Mouse (Mus musculus): ENCODE measurements around the gene Gm10961.
A peak's percentile ranks its signal among the peaks of the same experiment; 100 is the strongest.

The Gm10961 gene

DNA sequence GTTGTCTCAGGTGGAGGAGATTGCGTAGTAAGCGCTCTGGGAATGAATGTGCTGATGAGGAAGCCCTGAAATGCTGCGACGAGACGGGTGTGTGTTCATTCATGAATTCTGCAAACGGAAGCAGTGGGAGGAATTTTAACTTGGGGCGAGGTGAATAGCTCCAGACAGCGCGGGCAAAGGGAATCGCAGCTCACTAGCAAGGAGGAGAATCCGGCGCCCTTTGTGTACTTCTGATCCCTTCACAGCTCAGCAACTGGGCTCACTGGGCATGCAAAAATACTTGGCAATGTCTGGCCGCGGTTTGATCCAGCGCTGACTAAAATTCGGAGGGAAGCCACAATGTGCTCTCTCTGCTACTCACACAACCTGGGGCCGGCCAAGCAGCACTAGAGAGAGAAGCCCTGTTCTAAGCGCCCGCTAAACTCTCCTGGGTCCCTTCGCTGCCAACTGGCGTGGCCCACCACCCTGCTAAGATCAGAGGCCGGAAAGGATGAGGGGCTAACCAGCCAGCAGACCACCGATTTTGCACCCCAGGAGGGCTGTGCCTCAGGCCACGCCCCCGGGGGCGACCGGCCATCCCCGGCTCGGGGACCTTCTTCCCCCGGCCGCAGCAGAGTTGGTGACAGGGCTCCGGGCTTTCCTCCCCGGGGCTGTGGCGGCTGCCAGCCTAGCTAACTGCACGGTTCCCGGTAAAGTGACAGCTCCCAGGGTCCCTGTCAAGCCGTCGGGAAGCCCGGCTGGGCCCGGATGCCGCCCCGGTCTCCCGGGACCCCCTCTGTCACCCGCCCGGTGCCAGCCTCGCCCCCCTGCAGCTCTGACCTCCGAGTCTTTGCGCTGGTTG is at the start of gene Gm10961:
Gene Gm10961 (plus strand): TSS at position 641 of the 841 bp plus-strand sequence.
- peak; percentile 86 for DNase-seq (ENCODE audit: inconsistent ontology term)

- DNase-seq (ENCODE audit: inconsistent ontology term), result peak; percentile 22
Observed at GRCm38 (mm10) chr3:107582130-107582874, 48.8 kb upstream of the Gm10961 start.

DNA sequence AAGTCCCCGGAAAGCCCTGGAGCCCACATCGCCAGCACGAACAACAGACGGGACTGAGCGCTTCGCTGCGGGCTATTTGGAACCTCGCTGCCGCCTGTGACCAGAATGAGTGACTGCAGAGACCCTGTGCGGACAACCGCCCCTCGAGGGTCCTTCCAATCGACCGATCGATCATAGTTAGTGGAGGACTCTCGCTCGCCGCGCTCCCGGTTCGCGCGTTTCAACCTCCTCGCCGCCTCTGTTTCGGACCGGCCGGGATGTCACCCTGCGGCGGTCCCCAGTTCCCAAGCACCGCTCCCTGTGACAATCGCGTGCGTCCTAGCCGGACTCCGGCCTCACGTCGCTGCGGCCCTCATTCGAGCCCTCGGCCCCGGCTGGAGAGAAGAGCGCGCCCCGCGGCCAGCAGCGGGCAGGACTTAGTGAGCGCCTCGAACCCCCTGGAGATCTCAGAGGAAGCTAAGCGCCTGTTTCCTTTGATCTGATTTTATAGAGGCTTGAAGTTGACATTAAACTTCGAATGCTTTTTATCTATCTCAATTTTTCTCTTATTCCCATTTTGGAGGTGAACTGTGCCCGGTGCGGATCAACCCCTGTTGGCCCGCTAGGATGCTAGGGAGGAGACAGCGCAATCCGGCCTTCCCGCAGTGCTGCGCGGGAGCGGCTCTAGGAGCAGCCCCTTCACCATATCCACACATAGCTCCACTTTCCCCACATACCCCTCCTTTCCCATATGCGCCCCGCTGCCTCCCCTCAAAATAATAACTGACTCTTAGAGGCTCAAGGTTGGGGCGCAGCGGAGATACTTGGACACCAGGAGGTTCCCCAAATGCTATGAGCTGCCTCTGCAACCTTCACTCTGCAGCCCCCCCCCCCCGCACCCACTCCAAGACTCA is 48.0 kb upstream of the Gm10961 start:
- peak; percentile 36 for DNase-seq (ENCODE audit: inconsistent ontology term)

DNA sequence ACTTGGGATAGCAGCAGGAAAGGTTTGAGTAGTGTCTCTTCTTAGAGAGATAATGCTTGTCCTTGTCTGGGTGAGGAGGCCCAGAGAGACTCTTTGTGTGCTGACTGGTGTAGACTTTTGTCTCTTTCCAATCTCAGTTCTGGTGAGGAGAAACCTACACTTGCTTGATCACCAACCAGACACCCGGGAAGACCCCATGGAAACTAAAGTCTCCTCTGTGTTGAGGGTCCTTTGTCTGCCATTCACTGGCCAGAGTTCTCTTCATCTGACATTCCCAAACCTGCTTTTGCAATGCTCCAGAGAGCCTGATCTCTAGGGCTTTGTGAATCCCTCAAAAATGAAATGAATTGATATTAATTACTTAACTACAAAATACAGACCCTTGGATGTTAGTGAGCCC is 47.2 kb upstream of the Gm10961 start:
- DNase-seq (ENCODE audit: inconsistent ontology term), result no peak

- no peak for DNase-seq (ENCODE audit: inconsistent ontology term)
Observed at GRCm38 (mm10) chr3:107586504-107586903, 44.6 kb upstream of the Gm10961 start.

DNA sequence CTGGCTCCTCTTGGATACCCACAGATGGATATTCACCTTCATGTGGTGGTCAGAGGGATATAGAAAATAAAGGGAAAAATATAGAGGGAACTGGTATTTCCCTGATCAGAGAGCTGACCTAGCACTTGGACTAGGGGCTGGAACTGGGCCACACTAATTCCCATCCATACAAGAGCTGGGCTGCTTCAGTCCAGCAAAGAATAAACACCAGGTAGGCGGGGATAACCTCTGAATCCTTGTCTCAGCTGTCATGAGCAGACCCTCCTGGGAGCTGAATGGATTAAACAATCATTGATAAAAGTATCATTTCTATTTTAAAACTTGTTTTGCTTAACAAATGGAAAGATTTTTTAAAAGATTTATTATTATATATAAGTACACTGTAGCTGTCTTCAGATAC is 39.5 kb upstream of the Gm10961 start:
- DNase-seq (ENCODE audit: inconsistent ontology term), result no peak

GRCm38 (mm10) chr3:107593632-107594031 is 37.5 kb upstream of the Gm10961 start:
- no peak for DNase-seq (ENCODE audit: inconsistent ontology term)

- no peak for DNase-seq (ENCODE audit: inconsistent ontology term)
Observed at GRCm38 (mm10) chr3:107594662-107595263, 36.4 kb upstream of the Gm10961 start, which contains the start of gene Alx3. Gene Alx3 (plus strand): TSS chr3:107595031.

DNA sequence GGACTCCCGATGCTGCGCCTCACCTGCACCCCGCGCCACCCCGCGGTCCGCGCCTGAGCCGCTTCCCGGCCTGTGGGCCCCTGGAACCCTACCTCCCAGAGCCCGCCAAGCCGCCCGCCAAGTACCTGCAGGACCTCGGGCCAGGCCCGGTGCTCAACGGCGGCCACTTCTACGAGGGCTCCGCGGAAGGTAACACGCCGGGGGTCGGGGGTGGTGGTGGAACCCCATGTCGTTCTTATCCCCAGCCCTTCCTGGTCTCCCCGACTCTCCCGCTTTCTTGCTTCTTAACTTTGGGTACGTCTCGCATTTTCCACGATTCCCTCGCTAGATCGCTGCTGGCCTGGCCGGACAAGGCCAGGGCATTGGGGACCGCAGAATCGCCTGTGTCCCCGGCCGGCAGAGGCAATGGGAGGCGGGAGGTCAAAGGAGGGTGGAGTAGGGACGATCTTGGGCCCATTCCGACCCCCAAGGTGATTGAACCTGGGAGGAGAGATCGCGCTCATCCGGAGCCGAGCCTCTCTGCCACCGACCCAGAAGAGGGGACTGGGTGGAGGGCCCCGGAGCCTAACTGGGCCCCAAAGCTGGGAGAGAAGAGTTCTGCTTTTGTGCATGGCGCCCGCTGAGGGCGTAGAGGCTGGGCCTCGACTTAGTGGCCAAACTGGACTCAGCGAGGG is 35.7 kb upstream of the Gm10961 start:
- DNase-seq (ENCODE audit: inconsistent ontology term), result no peak

DNA sequence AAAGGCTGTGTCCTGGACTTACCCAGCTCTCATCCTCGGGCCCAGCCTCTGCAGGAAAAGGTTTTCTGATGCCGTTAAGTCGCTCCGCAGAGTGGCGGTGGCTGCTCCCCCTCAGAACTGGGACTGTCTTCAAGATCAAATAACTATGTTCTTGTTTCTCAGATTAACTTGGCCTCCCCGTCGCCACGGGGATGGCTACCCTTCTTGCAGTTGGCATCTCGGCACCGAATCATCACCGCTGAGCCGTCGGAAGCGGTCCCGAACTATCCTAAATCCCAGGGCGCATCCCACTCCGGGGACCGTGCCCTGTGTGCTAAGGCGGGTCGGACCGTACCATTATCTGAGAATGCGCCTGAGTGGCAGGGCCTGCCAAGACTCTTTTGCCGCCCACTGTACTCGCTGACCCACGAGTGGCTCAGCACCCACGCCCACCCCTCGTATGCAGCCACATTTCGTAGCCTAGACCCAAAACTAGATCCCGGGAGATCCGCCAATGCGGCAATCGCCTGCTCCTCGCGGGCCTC is 35.1 kb upstream of the Gm10961 start:
- no peak for DNase-seq (ENCODE audit: inconsistent ontology term)

DNA sequence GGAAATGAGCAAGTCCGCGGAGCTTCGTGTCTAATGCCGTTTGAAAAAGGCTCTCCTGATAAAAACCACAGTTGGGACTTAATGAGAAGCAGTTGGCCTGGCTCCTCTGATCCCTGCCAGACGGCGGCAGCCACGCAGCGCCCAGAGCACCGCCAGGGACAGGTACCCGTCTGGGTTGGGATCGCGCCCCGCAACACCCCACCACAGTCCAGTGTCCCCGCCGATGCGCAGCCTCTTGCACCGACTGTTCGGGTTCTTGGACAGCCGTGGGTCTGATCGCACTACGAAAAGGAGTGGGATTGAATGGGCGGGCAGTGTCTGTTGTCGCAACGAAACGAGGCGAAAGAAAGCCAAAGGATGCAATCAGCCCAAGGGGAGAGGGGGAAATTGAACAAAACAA is 34.6 kb upstream of the Gm10961 start:
- DNase-seq (ENCODE audit: inconsistent ontology term), result no peak

DNA sequence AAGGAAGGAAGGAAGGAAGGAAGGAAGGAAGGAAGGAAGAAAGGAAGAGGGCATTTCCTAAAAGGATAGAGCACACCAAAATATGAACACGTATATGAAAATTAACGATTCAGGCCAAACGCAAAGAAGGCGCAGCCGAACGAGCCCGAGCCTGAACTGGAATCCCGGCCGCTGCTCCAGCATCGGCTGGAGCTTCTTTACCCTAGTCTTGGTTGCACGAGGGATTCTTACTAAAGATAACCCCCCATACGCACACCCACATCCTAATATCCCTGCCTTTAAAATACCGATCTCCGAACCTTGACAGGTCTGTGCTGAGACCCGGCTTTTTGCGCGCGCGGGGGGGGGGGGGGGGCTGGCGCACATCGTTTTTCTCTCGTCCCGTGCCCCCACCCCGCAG is 34.0 kb upstream of the Gm10961 start:
- DNase-seq (ENCODE audit: inconsistent ontology term), result no peak

DNA sequence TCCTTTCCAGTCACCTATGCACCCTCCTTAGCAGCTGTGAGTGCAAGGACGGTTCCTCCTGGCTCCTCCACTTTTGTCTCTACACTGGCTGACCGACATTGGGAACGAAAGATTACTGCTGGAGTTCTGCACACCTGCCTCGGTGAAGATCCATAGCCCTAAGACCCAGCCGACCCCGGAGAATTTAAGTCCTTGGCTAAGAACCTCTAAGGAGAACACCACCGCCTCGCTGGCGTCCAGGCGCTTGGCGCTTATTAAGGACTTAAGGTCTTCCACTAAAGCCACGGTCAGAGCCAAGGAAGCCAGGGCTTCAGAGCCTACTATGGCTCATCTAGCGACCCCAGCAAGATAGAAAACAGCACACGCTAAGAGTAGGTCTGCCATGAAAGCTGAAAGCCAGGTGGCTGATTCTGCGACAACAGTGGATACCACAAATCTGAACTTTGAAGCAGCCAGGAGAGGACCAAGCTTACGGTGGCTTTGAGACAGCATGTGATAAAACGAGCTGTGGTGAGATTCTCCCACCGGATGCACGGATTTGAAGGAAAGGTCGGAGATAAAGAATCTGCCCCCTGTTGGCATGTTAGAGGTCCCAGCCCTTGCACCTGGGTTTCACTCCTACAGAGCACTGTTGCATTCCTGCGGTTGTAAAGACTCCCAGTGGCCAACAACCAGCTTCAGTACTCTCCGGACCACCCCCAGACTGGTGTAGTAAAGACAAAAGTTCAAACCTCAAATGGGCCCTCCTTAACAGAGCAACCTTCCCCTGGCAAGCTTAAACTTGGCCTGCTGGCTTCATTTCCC is 33.3 kb upstream of the Gm10961 start:
- DNase-seq (ENCODE audit: inconsistent ontology term), result no peak

- DNase-seq (ENCODE audit: inconsistent ontology term), result no peak
Observed at GRCm38 (mm10) chr3:107600127-107600526, 31.0 kb upstream of the Gm10961 start.

DNA sequence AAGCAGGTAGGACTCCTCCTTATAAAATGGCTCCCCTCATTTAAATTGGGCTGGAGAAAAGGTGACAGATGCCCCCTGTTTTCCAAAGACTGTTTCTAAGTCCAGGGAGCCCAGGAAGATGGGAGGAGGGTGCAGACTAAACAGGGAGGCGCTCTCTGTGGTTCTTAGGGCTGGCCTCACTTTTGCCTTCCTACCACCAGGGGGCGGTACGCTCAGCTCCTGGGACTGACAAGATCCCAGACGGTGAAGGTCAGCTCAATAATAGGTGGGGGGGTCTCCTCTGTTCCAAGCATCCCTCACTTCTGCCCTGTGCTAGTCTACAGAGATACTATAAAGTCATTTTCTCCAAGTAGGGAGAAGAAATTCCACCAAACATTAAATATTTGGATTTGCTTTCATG is 25.8 kb upstream of the Gm10961 start:
- DNase-seq (ENCODE audit: inconsistent ontology term), result peak; percentile 25

- no peak for DNase-seq (ENCODE audit: inconsistent ontology term)
Observed at GRCm38 (mm10) chr3:107607221-107607620, 23.9 kb upstream of the Gm10961 start.

GRCm38 (mm10) chr3:107608808-107609207 is 22.3 kb upstream of the Gm10961 start:
- no peak for DNase-seq (ENCODE audit: inconsistent ontology term)

- DNase-seq (ENCODE audit: inconsistent ontology term), result no peak
Observed at GRCm38 (mm10) chr3:107609376-107609775, 21.7 kb upstream of the Gm10961 start.

DNA sequence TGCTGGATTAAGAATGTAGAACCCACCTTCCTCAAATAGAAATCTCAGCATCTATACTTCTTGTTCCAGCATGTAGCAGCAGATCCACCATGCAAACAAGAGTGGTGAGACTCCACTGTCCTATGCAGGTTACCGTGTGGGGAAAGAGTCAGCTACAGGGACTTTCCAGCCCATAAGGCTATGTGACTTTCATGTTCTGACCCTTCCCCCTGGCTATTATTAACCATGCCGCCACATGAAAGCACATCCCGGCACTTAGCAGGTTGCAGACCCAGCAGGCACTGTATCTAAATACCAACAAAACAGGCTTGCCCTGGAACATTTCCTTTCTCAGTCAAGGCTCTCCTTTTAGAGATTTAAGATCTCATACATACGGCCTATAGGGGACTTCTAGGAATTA is 19.7 kb upstream of the Gm10961 start:
- no peak for DNase-seq (ENCODE audit: inconsistent ontology term)
